Mouse (Mus musculus) heart, embryonic 16.5 days (tissue): ENCODE results near the gene Fbxo21. TPM values are rescaled to one million over a fixed set of nuclear protein-coding genes. Genes with fewer than 3 reads are reported as not detected.
A peak's percentile ranks its signal among the peaks of the same experiment; 100 is the strongest.

Experiments
- ATAC-seq: fragments of 200-750 bp; cut with Nextera tagmentation; replicated peaks from 2 replicates; pipeline ENCODE4 v1.8.0; 2017; ENCODE audit warnings: moderate number of reproducible peaks; ENCODE audit not compliant: insufficient read depth, low FRiP score; ENCODE audit errors: extremely low read depth
- H3K27ac ChIP-seq: fragments of 300-500 bp; sonication (generic); 2 replicates; pipeline ENCODE4 v1.5.1; 2014; ENCODE audit warnings: mild to moderate bottlenecking, low read length, control low read depth, moderate library complexity
- H3K27me3 ChIP-seq: fragments of 300-500 bp; sonication (generic); 2 replicates; pipeline ENCODE4 v1.6.1; 2014; ENCODE audit warnings: low read length, mixed read lengths; ENCODE audit not compliant: control insufficient read depth, insufficient read depth
- H3K36me3 ChIP-seq: fragments of 300-500 bp; sonication (generic); 2 replicates; pipeline ENCODE4 v1.6.1; 2014; ENCODE audit not compliant: control insufficient read depth, insufficient read depth
- H3K4me1 ChIP-seq: fragments of 300-500 bp; sonication (generic); 2 replicates; pipeline ENCODE4 v1.6.1; 2014; ENCODE audit warnings: low read length, mixed read lengths; ENCODE audit not compliant: control insufficient read depth, insufficient read depth
- H3K4me2 ChIP-seq: fragments of 300-500 bp; sonication (generic); 2 replicates; pipeline ENCODE4 v1.6.1; 2014; ENCODE audit warnings: low read depth, mild to moderate bottlenecking, control low read depth, low read length
- H3K4me3 ChIP-seq: fragments of 300-500 bp; sonication (generic); 2 replicates; pipeline ENCODE4 v1.5.1; 2014; ENCODE audit warnings: mild to moderate bottlenecking, control low read depth, low read length
- H3K9ac ChIP-seq: fragments of 300-500 bp; sonication (generic); 2 replicates; pipeline ENCODE4 v1.6.1; 2014; ENCODE audit warnings: low read length, control low read depth
- H3K9me3 ChIP-seq: fragments of 300-500 bp; sonication (generic); replicated peaks from 2 replicates; pipeline ENCODE4 v1.6.1; 2016; ENCODE audit warnings: low read length; ENCODE audit not compliant: control insufficient read depth
- WGBS: fragments of 180-500 bp; shearing (Covaris S2); extraction: QIAGEN DNeasy Blood & Tissue Kit; methylation state at CpG from one replicate; pipeline ENCODE4 v1.1.7; 2014; 5-methylcytosine and 5-hydroxymethylcytosine counted together
- polyA plus RNA-seq: library from polyadenylated mRNA; unstranded; fragments of >200 nt; fragmentation: Nextera tagmentation; extraction: Ambion mirVana; gene quantifications from 2 replicates; pipeline ENCODE4 v1.2.1, GENCODE M21; 2015

Gene Fbxo21
- polyA plus RNA-seq, 1 experiment from 2014 or later, result 51.5 TPM

- H3K4me3 ChIP-seq, result peak overlapping the region; percentile 91
- peaks cover 18% of the 10 kb centered on the region for H3K4me1 ChIP-seq
- no peaks in the 10 kb centered on the region for H3K27me3 ChIP-seq
- peaks cover 13% of the 10 kb centered on the region for H3K36me3 ChIP-seq
- peak overlapping the region; percentile 39; the same call in 1 of the 2 replicates for H3K9ac ChIP-seq
- H3K9me3 ChIP-seq, result 0 out of 2 replicates have a peak, but pooled peaks cover 2% of the 10 kb centered on the region
- no peak for ATAC-seq
- H3K27ac ChIP-seq, result no peak overlapping the region
- H3K4me2 ChIP-seq, result peak overlapping the region; percentile 90
- 24% methylated on average over 19 of the region's 19 CpGs for WGBS
Measured at GRCm38 (mm10) chr5:117976263-117976656, 270 bp upstream of the Fbxo21 start.

GRCm38 (mm10) chr5:117977501-117978158 is 1.1 kb downstream of the Fbxo21 start:
- Histone ChIP-seq H3K9ac (peak overlapping the region; percentile 93), H3K4me3 (peak overlapping the region; percentile 91), H3K27ac (0 out of 2 replicates have a peak overlapping the region, but pooled peaks have one; percentile 76), H3K27me3 (no peaks in the 10 kb centered on the region), H3K4me1 (peaks cover 18% of the 10 kb centered on the region), H3K9me3 (0 out of 2 replicates have a peak, but pooled peaks cover 2% of the 10 kb centered on the region), H3K36me3 (peaks cover 22% of the 10 kb centered on the region), H3K4me2 (peak overlapping the region; percentile 90)
- 17% methylated on average over 30 of the region's 30 CpGs for WGBS
- no peak for ATAC-seq

GRCm38 (mm10) chr5:117978159-117978697 is 1.7 kb downstream of the Fbxo21 start:
- no peak overlapping the region for H3K27ac ChIP-seq
- H3K4me2 ChIP-seq, result peak overlapping the region; percentile 90
- H3K36me3 ChIP-seq, result peaks cover 28% of the 10 kb centered on the region
- ATAC-seq, result no peak
- H3K9ac ChIP-seq, result peak overlapping the region; percentile 40; the same call in 1 of the 2 replicates
- WGBS, result 66% methylated on average over 17 of the region's 17 CpGs
- H3K9me3 ChIP-seq, result 0 out of 2 replicates have a peak, but pooled peaks cover 2% of the 10 kb centered on the region
- H3K27me3 ChIP-seq, result no peaks in the 10 kb centered on the region
- H3K4me3 ChIP-seq, result peak overlapping the region; percentile 91
- peaks cover 18% of the 10 kb centered on the region for H3K4me1 ChIP-seq

DNA sequence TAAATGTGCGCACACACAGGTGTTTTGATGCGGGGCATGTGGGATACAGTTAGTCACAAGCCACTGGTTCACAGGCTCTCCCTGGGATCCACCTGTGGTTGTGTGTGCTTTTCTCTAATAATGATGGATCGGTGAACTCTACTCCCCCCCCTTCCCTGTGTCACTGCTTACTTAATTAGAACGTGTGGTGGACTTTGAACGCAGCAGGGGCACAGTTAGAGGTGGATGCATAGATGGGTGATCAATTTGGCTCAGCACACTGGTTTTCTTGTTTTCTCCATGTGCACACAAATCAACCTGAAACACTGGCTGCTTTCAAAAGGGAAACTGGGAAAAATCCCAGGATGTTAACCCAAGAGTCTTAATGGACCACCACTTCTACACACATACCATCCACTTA is 2.6 kb downstream of the Fbxo21 start:
- whole genome bisulfite sequencing, result 94% methylated on average over 5 of the region's 5 CpGs
- Histone ChIP-seq H3K9me3 (0 out of 2 replicates have a peak, but pooled peaks cover 2% of the 10 kb centered on the region), H3K9ac (no peak overlapping the region), H3K4me1 (peaks cover 18% of the 10 kb centered on the region), H3K4me2 (no peak overlapping the region), H3K27ac (no peak overlapping the region), H3K36me3 (peaks cover 34% of the 10 kb centered on the region), H3K4me3 (no peak overlapping the region), H3K27me3 (no peaks in the 10 kb centered on the region)
- no peak for ATAC-seq

- Histone ChIP-seq H3K4me1 (peaks cover 18% of the 10 kb centered on the region), H3K9ac (no peak overlapping the region), H3K27ac (no peak overlapping the region), H3K27me3 (no peaks in the 10 kb centered on the region), H3K36me3 (peaks cover 36% of the 10 kb centered on the region), H3K4me2 (no peak overlapping the region), H3K9me3 (no peaks in the 10 kb centered on the region), H3K4me3 (no peak overlapping the region)
- 87% methylated on average over 8 of the region's 8 CpGs for WGBS
- no peak for ATAC-seq
Measured at GRCm38 (mm10) chr5:117980921-117981320, 4.4 kb downstream of the Fbxo21 start.

- H3K4me1 ChIP-seq, result peaks cover 18% of the 10 kb centered on the region
- peaks cover 44% of the 10 kb centered on the region for H3K36me3 ChIP-seq
- H3K4me3 ChIP-seq, result no peak overlapping the region
Measured at GRCm38 (mm10) chr5:117981943-117982342, 5.4 kb downstream of the Fbxo21 start.

DNA sequence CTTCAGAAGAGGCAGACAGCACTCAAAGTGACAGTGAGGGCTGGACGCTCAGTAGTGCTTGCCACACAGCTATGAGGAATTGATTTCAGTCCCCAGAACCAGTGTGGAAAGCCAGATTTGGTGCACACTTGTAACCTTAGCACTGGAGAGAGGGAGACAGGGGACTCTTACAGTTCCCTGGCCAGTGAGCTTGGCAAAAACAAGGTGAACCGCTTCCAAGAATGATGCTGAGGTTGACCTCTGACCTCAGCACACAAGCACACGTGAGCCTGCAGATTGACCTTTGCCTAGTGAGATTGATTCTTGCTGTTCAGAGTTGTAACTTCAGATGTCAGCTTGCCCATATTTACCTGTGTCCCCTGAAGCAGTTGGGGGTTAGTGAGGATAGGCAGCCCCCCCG is 9.8 kb downstream of the Fbxo21 start:
- no peak overlapping the region for H3K9ac ChIP-seq
- no peaks in the 10 kb centered on the region for H3K27me3 ChIP-seq
- peaks cover 54% of the 10 kb centered on the region for H3K36me3 ChIP-seq
- H3K4me2 ChIP-seq, result no peak overlapping the region
- H3K4me3 ChIP-seq, result no peak overlapping the region
- H3K27ac ChIP-seq, result no peak overlapping the region
- peaks cover 7% of the 10 kb centered on the region for H3K4me1 ChIP-seq
- no peaks in the 10 kb centered on the region for H3K9me3 ChIP-seq
- 70% methylated on average over 4 of the region's 4 CpGs for WGBS
- ATAC-seq, result no peak

More at GRCm38 (mm10) chr5:117981943-117982342, 5.4 kb downstream of the Fbxo21 start:
- Histone ChIP-seq H3K27me3 (no peaks in the 10 kb centered on the region), H3K9ac (no peak overlapping the region), H3K4me2 (no peak overlapping the region), H3K27ac (no peak overlapping the region), H3K9me3 (no peaks in the 10 kb centered on the region)
- ATAC-seq, result no peak
- WGBS, result 75% methylated on average over 5 of the region's 5 CpGs

- Histone ChIP-seq H3K4me2 (no peak overlapping the region), H3K4me1 (peaks cover 7% of the 10 kb centered on the region), H3K9ac (no peak overlapping the region), H3K27ac (no peak overlapping the region), H3K27me3 (no peaks in the 10 kb centered on the region), H3K9me3 (no peaks in the 10 kb centered on the region), H3K36me3 (peaks cover 53% of the 10 kb centered on the region), H3K4me3 (no peak overlapping the region)
- 93% methylated on average over 3 of the region's 3 CpGs for WGBS
- no peak for ATAC-seq
Measured at GRCm38 (mm10) chr5:117987891-117988290, 11.4 kb downstream of the Fbxo21 start.

- Histone ChIP-seq H3K9me3 (no peaks in the 10 kb centered on the region), H3K27ac (no peak overlapping the region), H3K27me3 (no peaks in the 10 kb centered on the region), H3K4me3 (no peak overlapping the region), H3K9ac (no peak overlapping the region), H3K4me2 (no peak overlapping the region), H3K4me1 (peaks cover 7% of the 10 kb centered on the region), H3K36me3 (peaks cover 48% of the 10 kb centered on the region)
- 70% methylated on average over 9 of the region's 9 CpGs for WGBS
- ATAC-seq, result no peak
Measured at GRCm38 (mm10) chr5:117988367-117988766, 11.8 kb downstream of the Fbxo21 start.
